Mouse (Mus musculus) right cerebral cortex, adult 18-20 months (tissue): ENCODE results near the gene Rnf17.

Experiments
- DNase-seq: peaks from one replicate; pipeline ENCODE4 v3.0.0; 2022; ENCODE audit warnings: mixed read lengths

Rnf17 gene

DNA sequence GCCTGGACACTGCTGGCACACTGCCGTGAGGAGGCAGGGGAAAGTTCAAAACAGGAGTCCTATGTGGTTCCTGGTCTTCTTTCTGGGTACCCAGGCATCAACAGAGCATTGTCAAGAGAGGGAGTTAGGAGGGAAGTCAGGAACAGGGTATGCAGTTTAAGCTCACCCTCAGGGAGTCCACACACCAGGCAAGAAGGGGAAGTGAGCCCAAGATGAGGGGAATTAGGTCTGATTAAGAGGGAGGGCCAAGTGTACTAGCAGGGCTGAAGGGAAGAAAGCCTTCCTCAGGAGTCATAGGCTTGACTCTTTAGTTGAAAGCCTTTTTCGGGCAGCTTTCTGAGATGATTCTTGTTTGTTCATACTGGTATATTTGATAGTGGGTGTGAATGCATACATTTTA lies 112.4 kb downstream of the Rnf17 start:
- DNase-seq, result no peak

DNA sequence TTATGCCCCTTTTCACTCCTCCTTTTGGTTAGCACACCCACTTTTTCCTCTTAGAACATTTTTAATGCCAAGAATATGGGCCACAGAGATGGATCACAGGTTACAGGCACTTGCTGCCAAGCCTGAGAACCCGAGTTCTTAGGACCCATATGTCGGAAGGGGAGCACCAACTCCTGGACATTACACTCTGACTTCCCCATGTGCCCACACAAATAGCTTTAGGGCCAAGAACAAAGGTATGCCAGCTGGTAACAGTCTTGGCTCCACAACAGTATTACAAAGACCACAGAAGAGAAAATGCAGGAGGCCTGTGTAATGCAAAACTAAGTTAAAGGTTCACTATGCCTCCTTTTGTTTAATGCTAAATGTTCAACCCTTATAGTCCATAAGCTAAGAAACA lies 128.4 kb downstream of the Rnf17 start:
- no peak for DNase-seq

DNA sequence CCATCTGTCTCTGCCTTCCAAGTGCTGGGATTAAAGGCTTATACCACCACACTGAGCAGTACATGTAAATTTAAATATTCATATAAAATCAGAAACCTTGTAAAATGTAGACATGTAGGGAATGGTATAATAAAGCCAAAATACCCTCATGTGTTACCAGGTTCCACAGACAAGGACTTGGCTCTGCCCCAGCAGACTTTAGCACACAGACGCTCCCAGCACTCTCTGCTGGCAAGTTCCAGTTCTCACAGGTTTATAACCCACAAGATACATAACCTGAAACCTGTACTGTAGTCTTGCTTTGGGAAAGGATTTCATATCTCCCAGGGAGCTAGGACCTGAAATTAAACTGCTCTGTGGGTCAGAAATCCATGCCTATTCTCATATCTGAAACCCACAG lies 142.6 kb downstream of the Rnf17 start:
- no peak for DNase-seq

DNA sequence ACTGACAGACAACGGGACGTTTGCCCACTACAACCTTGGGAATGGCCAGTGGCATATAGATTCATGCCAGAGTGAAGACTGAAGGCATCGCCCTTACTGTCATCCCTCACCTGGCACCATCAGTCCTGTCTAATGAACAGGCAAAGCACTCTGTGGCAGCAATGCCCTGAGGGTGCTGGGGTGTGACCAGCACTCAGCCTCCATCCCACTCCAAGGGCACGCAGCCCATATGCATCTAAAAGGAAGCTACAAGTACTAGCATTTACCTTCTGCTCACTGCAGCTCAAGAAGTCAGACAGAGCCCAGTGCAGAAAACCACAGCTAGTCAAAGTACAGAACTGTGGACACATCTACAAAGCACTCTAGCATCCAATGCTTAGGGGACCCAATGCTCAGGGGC lies 143.1 kb downstream of the Rnf17 start:
- DNase-seq, result no peak

DNA sequence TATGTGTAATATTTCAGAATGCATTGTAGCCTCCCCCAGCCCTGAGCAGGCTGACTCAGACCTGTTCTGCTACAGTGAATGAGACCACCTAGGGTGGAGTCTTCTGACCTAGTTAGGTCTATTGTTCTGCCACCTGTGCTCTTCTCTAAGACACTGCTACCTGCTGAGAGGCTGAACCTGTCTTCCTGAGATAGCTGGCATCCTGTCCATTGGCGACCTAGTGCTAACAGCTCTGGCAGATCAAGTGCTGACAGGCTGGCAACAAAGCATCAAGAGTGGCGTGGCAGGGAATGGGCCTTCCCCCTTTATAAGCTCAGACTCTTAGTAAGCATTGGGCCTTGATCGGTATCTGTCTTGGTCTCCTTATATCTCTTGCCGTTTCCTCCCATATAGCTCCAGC lies 148.6 kb downstream of the Rnf17 start:
- DNase-seq, result no peak

GRCm38 (mm10) chr14:56552924-56553323 lies 150.5 kb downstream of the Rnf17 start:
- DNase-seq, result no peak

DNA sequence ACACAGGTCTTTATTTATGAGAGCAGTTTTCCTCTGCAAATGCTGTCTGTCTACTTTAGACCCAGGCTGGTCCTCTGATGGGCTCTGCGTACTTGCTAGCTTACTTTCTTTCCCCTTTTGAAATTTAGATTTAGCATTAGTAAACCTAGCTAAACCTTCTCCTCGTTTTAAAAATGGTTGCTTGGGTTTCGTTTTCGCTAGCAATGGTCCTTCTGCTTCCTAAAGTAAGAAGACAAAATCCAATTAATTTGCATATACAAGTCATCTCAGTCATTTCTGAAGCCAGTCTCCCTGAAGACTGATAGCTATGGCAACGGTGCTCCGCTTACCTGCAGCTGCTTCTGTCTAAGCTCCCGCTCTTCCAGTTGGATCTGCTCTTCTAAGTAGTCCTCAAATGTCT lies 150.9 kb downstream of the Rnf17 start:
- no peak for DNase-seq

DNA sequence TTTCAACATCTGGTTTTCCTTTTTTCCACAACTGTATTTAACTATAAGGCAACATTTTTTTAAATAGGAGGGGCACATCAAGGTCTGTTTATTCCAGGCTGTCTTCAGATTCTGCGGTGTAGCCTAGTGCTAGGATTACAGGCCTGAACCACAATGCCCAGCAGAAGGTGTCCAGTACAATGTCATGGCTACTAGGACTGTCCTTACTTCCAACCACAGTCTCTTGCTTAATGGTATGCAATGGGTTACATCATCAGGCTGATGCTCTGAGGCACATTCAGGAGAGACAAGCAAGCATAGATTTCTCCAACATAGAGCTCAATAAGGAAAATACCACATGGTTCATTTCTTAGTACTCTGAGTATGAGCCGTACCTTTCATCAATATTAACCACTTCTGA lies 152.3 kb downstream of the Rnf17 start:
- DNase-seq, result no peak

DNA sequence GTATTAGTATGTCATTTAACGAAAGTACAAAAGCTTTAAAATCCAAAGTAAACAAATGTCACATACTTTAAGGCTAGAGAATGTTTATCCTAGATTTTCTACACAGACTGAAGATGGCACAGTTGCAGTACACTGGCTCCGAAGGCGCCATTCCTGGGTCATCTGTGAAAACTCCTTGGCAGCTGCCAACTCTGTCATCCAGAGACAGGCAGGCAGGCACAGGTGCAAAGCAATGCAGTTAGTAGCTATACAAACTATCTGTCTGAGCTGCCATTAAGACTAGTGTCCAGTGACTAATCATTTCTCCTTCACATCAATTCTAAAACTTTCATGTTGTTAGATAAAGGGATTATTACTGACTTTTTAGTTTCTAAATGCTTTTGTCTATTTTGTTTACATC lies 156.8 kb downstream of the Rnf17 start:
- DNase-seq, result no peak

- DNase-seq, result no peak
These were observed 165.1 kb downstream of the Rnf17 start for GRCm38 (mm10) chr14:56567476-56567875.

DNA sequence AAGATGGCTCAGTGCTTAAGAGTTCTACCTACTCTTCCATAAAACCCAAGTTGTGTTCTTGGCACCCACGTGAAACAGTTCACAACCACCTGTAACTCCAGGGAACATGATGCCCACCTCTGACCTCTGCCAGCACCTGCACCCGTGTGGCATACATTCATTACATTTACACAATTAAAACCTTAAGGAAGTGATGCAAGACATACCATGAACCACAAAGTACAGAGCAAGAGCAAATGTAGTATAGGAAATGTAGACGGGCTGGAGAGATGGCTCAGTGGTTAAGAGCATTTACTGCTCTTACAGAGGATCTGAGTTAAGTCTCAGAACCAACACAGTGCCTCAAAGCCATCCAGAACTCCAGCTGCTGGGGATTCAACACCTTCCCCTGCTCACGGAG lies 166.7 kb downstream of the Rnf17 start:
- DNase-seq, result no peak

DNA sequence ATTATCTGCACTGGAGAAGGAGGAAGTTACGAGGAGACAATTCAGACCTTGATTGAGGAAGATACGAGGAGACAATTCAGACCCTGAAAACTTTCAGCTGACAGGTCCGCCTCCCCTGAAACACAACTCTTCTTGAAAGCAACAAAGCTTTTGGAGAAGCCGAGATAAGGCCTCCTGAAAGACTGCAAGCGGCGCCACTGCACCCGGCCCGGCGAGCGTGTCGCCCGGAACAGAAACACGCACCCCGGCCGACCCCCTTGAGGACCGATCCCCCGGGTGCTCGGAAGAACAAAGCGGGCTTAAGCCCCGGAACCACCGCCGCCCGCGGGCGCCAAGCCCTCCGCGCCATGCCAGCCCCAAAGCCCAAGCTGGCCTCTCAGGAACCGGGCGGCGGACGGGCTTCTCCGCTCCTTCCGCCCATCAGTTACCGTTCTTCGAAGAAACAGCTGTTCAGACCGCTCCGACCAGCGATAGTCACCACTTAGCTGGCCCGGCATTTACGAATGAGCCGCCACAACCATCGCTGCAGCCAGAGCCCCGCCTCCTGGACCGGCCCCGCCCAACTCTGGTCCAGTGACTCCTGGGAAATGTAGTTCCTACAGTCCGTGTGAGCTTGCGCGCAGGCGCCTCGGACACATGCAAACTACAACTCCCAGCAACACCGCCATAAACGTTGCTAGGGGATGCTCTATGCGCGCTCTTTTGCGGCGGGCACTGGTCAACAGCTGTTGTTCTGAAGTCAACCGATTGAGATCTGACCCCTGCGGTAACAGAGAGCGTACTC lies 169.1 kb downstream of the Rnf17 start:
- peak; percentile 97 for DNase-seq

DNA sequence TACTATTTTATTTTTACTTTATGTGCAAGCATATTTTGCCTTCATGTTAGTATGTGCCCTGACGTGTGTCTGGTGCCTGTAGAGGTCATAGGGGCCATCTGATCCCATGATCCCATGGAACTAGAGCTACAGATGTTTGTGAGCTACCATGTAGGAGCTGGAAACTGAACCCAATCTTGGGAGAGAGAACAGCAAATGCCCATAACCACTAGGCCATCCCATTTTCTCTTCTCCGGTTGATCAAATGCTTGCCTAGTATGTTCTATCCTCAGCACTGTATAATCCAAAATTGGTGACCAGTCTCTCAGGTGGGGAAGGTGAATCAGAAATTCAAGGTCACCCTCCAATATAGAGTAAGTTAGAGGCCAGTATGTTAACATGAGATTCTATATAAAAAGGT lies 170.2 kb downstream of the Rnf17 start:
- no peak for DNase-seq
